Mouse (Mus musculus) midbrain, embryonic 16.5 days (tissue): Measurements from ENCODE around the gene Cyp2j13. TPM values are rescaled to one million over a fixed set of nuclear protein-coding genes. Genes with fewer than 3 reads are reported as not detected.
"Not testable (repeated sequence)": the region's sequence is repeated elsewhere in the genome, so short reads cannot be mapped to it uniquely, and the experiment has no call there.

Experiments
- ATAC-seq: fragments of 200-750 bp; cut with Nextera tagmentation; 2 replicates; pipeline ENCODE4 v1.8.0; 2017; ENCODE audit warnings: moderate TSS enrichment
- H3K27ac ChIP-seq: fragments of 300-500 bp; sonication (generic); 2 replicates; pipeline ENCODE4 v1.5.1; 2014; ENCODE audit warnings: mild to moderate bottlenecking, low read length, mixed read lengths
- H3K27me3 ChIP-seq: fragments of 300-500 bp; sonication (generic); 2 replicates; pipeline ENCODE4 v1.6.1; 2014; ENCODE audit warnings: low read depth, low read length, mixed read lengths; ENCODE audit not compliant: control insufficient read depth, insufficient read depth
- H3K36me3 ChIP-seq: fragments of 300-500 bp; sonication (generic); 2 replicates; pipeline ENCODE4 v1.6.1; 2014; ENCODE audit warnings: mild to moderate bottlenecking, low read length, moderate library complexity, mixed read lengths; ENCODE audit not compliant: control insufficient read depth, insufficient read depth
- H3K4me1 ChIP-seq: fragments of 300-500 bp; sonication (generic); 2 replicates; pipeline ENCODE4 v1.6.1; 2014; ENCODE audit warnings: mild to moderate bottlenecking, low read length, mixed read lengths; ENCODE audit not compliant: control insufficient read depth, insufficient read depth
- H3K4me2 ChIP-seq: fragments of 300-500 bp; sonication (generic); 2 replicates; pipeline ENCODE4 v1.6.1; 2014; ENCODE audit warnings: mild to moderate bottlenecking, low read length, mixed read lengths
- H3K4me3 ChIP-seq: fragments of 300-500 bp; sonication (generic); 2 replicates; pipeline ENCODE4 v1.5.1; 2014; ENCODE audit warnings: low read depth, mild to moderate bottlenecking, low read length, moderate library complexity, mixed read lengths
- H3K9ac ChIP-seq: fragments of 300-500 bp; sonication (generic); 2 replicates; pipeline ENCODE4 v1.6.1; 2014; ENCODE audit warnings: low read depth, low read length, mixed read lengths
- H3K9me3 ChIP-seq: fragments of 300-500 bp; sonication (generic); replicated peaks from 2 replicates; pipeline ENCODE4 v1.6.1; 2014; ENCODE audit warnings: mild to moderate bottlenecking, low read length, mixed read lengths; ENCODE audit not compliant: control insufficient read depth, poor library complexity, severe bottlenecking
- WGBS: fragments of 180-500 bp; shearing (Covaris S2); extraction: QIAGEN DNeasy Blood & Tissue Kit; methylation state at CpG from one replicate; pipeline ENCODE4 v1.1.7; 2014; 5-methylcytosine and 5-hydroxymethylcytosine counted together
- polyA plus RNA-seq: library from polyadenylated mRNA; unstranded; fragments of >200 nt; fragmentation: Nextera tagmentation; extraction: Ambion mirVana; gene quantifications from 2 replicates; pipeline ENCODE4 v1.2.1, GENCODE M21; 2015

Cyp2j13 gene
- polyA plus RNA-seq, 1 experiment from 2014 or later: not detected

GRCm38 (mm10) chr4:96016875-96017274, 60.5 kb downstream of the Cyp2j13 start:
- no peaks in the 10 kb centered on the region for H3K27me3 ChIP-seq
- H3K4me2 ChIP-seq: no peak overlapping the region
- H3K4me1 ChIP-seq: no peaks in the 10 kb centered on the region
- peaks cover 18% of the 10 kb centered on the region for H3K36me3 ChIP-seq
- no peak overlapping the region for H3K27ac ChIP-seq
- no peak overlapping the region for H3K9ac ChIP-seq
- no peak for ATAC-seq
- H3K9me3 ChIP-seq: no peaks in the 10 kb centered on the region
- 97% methylated on average over 1 of the region's 1 CpGs for WGBS
- no peak overlapping the region for H3K4me3 ChIP-seq

- ATAC-seq, H3K9me3 ChIP-seq, H3K4me1 ChIP-seq, H3K4me2 ChIP-seq, H3K4me3 ChIP-seq, H3K27me3 ChIP-seq, H3K27ac ChIP-seq, H3K9ac ChIP-seq, H3K36me3 ChIP-seq: not testable (repeated sequence)
- WGBS: 96% methylated on average over 17 of the region's 17 CpGs
These were observed 95.1 kb downstream of the Cyp2j13 start for GRCm38 (mm10) chr4:95982221-95982620.

Other genes starting within 250 kb of the Cyp2j13 start
- 90.8 and 94.7 TPM in 2 replicates for gene Hook1, start 110.3 kb downstream of the Cyp2j13 start, polyA plus RNA-seq
- gene Cyp2j12, start 63.6 kb upstream of the Cyp2j13 start, polyA plus RNA-seq: not detected in 2 replicates
- not detected in 2 replicates for gene Cyp2j7, start 159.1 kb upstream of the Cyp2j13 start, polyA plus RNA-seq